Mouse (Mus musculus) liver, adult 2 months (tissue): ENCODE results near the gene Trem3.

Source experiments
- CTCF ChIP-seq: fragments of 200-500 bp; IDR thresholded peaks from 2 replicates; pipeline ENCODE4 v1.5.1; 2011; ENCODE audit warnings: low read depth, low read length, control low read depth
- POLR2A ChIP-seq: fragments of 200-500 bp; IDR thresholded peaks from 2 replicates; pipeline ENCODE4 v1.6.1; 2011; ENCODE audit warnings: low read length, control low read depth; ENCODE audit not compliant: insufficient read depth; ENCODE audit errors: extremely low read depth

- TF ChIP-seq CTCF (no peak), POLR2A (no peak)
Measured at GRCm38 (mm10) chr17:48280943-48281738, 33.6 kb downstream of the Trem3 start.
